Mouse (Mus musculus) neural tube, embryonic 15.5 days (tissue): ENCODE data around the gene Efcab5. TPM values are rescaled to one million over a fixed set of nuclear protein-coding genes. Genes with fewer than 3 reads are reported as not detected.
"Not testable (repeated sequence)": the region's sequence is repeated elsewhere in the genome, so short reads cannot be mapped to it uniquely, and the experiment has no call there.

Experiments used
- ATAC-seq: fragments of 200-750 bp; cut with Nextera tagmentation; 2 replicates; pipeline ENCODE4 v1.8.0; 2017; ENCODE audit warnings: mild to moderate bottlenecking, moderate TSS enrichment, moderate library complexity; ENCODE audit not compliant: low FRiP score
- H3K27ac ChIP-seq: fragments of 300-500 bp; sonication (generic); replicated peaks from 2 replicates; pipeline ENCODE4 v1.5.1; 2015; ENCODE audit warnings: mild to moderate bottlenecking, inconsistent platforms
- H3K27me3 ChIP-seq: fragments of 300-500 bp; sonication (generic); replicated peaks from 2 replicates; pipeline ENCODE4 v1.6.1; 2015; ENCODE audit warnings: inconsistent platforms
- H3K36me3 ChIP-seq: fragments of 300-500 bp; sonication (generic); 2 replicates; pipeline ENCODE4 v1.6.1; 2015; ENCODE audit warnings: inconsistent platforms
- H3K4me1 ChIP-seq: fragments of 300-500 bp; sonication (generic); 2 replicates; pipeline ENCODE4 v1.6.1; 2015; ENCODE audit warnings: inconsistent platforms
- H3K4me2 ChIP-seq: fragments of 300-500 bp; sonication (generic); 2 replicates; pipeline ENCODE4 v1.6.1; 2015; ENCODE audit warnings: inconsistent platforms, mild to moderate bottlenecking, moderate library complexity
- H3K4me3 ChIP-seq: fragments of 300-500 bp; sonication (generic); replicated peaks from 2 replicates; pipeline ENCODE4 v1.5.1; 2015; ENCODE audit warnings: mild to moderate bottlenecking, inconsistent platforms
- H3K9ac ChIP-seq: fragments of 300-500 bp; sonication (generic); replicated peaks from 2 replicates; pipeline ENCODE4 v1.6.1; 2015; ENCODE audit warnings: mild to moderate bottlenecking, inconsistent platforms
- H3K9me3 ChIP-seq: fragments of 300-500 bp; sonication (generic); replicated peaks from 2 replicates; pipeline ENCODE4 v1.6.1; 2016; ENCODE audit warnings: inconsistent platforms
- WGBS: fragments of 180-500 bp; shearing (Covaris S2); methylation state at CpG from one replicate; pipeline ENCODE4 v1.1.7; 2015; ENCODE audit warnings: mixed read lengths; 5-methylcytosine and 5-hydroxymethylcytosine counted together
- polyA plus RNA-seq: library from polyadenylated mRNA; unstranded; fragments of >200 nt; fragmentation: Nextera tagmentation; extraction: Ambion mirVana; gene quantifications from 2 replicates; pipeline ENCODE4 v1.2.1, GENCODE M21; 2015

Gene Efcab5
- polyA plus RNA-seq, 1 experiment from 2014 or later: 0.77 TPM

DNA sequence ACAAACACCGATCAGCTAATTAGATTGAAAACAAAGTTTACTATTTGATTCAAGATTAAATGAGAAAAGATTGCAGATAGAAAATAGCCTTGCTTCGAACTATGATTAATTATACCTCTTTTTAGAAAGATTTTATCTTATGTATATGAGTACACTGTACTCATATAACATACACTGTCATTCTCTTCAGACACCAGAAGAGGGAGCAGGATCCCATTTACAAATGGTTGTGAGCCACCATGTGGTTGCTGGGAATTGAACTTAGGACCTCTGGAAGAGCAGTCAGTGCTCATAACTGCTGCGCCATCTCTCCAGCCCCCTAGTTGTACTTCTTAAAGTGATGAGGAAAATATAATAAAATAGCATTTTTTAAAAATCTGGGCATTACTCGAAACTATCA, 55.3 kb downstream of the Efcab5 start:
- no peak for ATAC-seq

DNA sequence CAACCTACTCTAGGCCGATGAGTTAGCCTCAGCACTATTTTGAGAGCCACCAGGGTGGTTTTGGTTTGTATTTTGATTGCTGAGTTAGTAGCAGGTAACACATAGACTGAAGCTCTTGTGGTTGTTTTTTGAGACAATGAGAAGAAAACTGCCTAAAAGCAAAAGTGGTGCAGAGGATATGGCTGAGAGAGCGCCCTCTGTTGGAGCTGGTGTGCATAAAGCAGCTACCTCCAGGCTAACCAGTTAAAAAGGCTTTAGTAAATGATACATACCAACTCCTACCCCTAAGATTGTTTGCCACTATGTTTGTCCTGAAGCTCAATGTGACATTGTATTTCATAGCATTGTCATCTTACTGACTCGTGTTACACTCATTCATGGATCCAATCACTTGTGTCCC, 56.2 kb downstream of the Efcab5 start:
- Histone ChIP-seq H3K4me3 (no peak overlapping the region), H3K27me3 (no peaks in the 10 kb centered on the region), H3K27ac (no peak overlapping the region), H3K4me2 (no peak overlapping the region), H3K9ac (no peak overlapping the region), H3K4me1 (no peaks in the 10 kb centered on the region), H3K9me3 (no peaks in the 10 kb centered on the region), H3K36me3 (no peaks in the 10 kb centered on the region)
- WGBS: 68% methylated on average over 3 of the region's 3 CpGs
- ATAC-seq: no peak

More for the DNA sequence above, 55.3 kb downstream of the Efcab5 start:
- H3K4me2 ChIP-seq: no peak overlapping the region
- no peaks in the 10 kb centered on the region for H3K36me3 ChIP-seq
- H3K27ac ChIP-seq: no peak overlapping the region
- no peak overlapping the region for H3K9ac ChIP-seq
- no peaks in the 10 kb centered on the region for H3K4me1 ChIP-seq
- no peaks in the 10 kb centered on the region for H3K9me3 ChIP-seq
- no peaks in the 10 kb centered on the region for H3K27me3 ChIP-seq
- WGBS: 95% methylated on average over 4 of the region's 4 CpGs
- H3K4me3 ChIP-seq: no peak overlapping the region

DNA sequence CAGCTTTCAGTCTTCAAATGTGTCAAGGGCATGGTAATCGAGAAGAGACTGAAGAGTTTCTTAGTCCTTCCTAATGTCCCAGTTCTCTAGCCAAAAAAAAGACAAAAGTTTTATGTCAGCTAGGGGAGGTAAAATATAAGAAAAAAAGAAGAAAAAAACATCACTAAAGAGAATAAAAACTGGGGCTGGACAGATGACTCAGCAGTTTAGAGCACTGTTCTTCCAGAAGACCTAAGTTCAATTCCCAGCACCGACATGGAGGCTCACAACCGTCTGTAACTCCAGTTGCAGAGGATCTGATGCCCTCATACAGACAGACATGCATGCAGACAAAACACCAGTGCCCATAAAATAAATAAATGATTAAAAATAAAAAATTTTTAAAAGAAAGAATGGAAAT, 60.2 kb downstream of the Efcab5 start:
- H3K36me3 ChIP-seq: no peaks in the 10 kb centered on the region
- no peak overlapping the region for H3K27ac ChIP-seq
- H3K4me2 ChIP-seq: no peak overlapping the region
- no peak overlapping the region for H3K4me3 ChIP-seq
- no peaks in the 10 kb centered on the region for H3K4me1 ChIP-seq
- H3K9ac ChIP-seq: no peak overlapping the region
- ATAC-seq: no peak
- WGBS: 92% methylated on average over 3 of the region's 3 CpGs
- no peaks in the 10 kb centered on the region for H3K9me3 ChIP-seq
- no peaks in the 10 kb centered on the region for H3K27me3 ChIP-seq

DNA sequence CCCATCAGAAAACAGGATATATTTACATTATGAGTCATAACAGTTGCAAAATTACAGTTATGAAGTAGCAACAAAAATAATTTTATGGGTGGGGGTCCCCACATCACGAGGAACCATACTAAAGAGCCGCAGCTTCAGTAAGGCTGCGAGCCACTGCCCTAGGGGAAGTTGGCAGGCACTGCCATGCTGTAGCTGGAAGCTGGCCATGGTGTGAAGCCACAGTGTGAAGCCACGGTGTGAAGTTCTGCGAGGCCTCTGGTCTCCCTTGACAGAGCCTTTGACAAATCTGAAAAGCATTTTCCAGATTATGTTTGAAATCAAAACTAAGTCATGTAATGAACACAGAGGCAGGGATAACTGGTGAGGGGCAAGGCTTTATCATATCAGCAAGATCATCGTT, 77.6 kb downstream of the Efcab5 start:
- no peaks in the 10 kb centered on the region for H3K27me3 ChIP-seq
- H3K4me2 ChIP-seq: no peak overlapping the region
- no peak for ATAC-seq
- no peak overlapping the region for H3K27ac ChIP-seq
- no peak overlapping the region for H3K4me3 ChIP-seq
- no peak overlapping the region for H3K9ac ChIP-seq
- WGBS: 77% methylated on average over 6 of the region's 6 CpGs
- H3K9me3 ChIP-seq: no peaks in the 10 kb centered on the region
- H3K4me1 ChIP-seq: no peaks in the 10 kb centered on the region
- H3K36me3 ChIP-seq: no peaks in the 10 kb centered on the region

DNA sequence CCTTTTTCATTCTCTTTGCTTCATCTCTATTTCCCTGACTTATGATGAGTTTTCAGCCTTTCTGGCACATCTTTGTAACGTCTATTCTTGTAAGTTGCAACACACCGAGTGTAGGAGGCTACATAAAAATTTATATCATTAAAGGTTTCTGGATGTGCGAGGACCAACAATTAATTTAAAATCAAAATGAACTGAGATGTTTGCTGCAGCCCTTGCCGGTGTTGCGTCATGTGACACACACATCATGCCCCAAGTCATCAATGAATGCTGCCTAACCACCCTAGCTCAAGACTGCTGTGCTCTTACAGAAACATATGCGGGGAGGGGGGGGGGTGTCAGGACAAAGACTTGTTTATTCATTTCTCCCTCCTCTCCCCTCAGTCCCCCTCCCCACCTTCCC, 80.3 kb downstream of the Efcab5 start:
- no peak for ATAC-seq
- Histone ChIP-seq H3K4me2 (no peak overlapping the region), H3K36me3 (no peaks in the 10 kb centered on the region), H3K9me3 (no peaks in the 10 kb centered on the region), H3K4me3 (no peak overlapping the region), H3K4me1 (no peaks in the 10 kb centered on the region), H3K9ac (no peak overlapping the region), H3K27ac (no peak overlapping the region), H3K27me3 (no peaks in the 10 kb centered on the region)
- 90% methylated on average over 6 of the region's 6 CpGs for WGBS

DNA sequence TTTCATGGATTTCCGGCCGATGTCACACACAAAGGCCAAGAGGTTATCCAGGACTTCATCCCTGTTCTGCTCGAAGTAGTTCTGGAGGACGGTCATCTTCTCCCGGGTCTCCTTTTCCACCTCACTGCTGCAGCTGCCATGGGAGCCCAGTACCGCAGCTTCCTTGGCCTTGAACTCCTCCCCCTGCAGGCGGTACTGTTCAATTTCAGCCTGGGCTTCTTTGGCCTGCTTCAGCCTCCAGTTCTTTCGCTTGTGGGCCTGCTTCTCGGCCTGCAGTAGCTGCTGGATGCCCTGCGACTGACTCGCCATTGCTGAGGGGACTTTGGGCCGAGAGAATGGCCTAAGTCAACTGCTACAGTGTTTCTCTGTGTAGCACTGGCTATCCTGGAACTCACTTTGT, 80.9 kb downstream of the Efcab5 start:
- WGBS: 76% methylated on average over 12 of the region's 12 CpGs
- not testable (repeated sequence) for H3K4me3 ChIP-seq, H3K36me3 ChIP-seq, H3K27ac ChIP-seq, H3K9me3 ChIP-seq, ATAC-seq, H3K4me2 ChIP-seq, H3K9ac ChIP-seq, H3K27me3 ChIP-seq, H3K4me1 ChIP-seq

DNA sequence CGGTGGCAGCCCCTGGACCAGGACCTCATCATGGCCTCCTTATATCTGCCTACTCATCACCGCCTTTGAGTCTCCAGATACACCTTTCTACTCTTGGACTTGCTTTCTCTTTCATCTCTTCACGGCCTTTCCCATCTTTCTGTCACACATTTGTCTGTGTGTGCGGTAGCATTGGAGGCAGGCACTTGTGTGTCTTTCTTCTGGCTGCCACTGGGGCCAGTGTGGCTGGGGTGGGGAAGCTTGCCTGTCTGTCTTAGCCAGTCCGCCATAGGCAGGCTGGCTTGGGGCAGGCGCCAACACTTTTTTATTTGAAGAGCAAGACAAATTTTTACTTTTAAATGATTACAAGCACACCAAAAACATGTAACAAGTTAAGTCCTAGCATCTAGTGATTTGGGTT, 81.8 kb downstream of the Efcab5 start:
- Histone ChIP-seq H3K9me3 (no peaks in the 10 kb centered on the region), H3K4me1 (no peaks in the 10 kb centered on the region), H3K36me3 (no peaks in the 10 kb centered on the region), H3K4me2 (no peak overlapping the region), H3K9ac (no peak overlapping the region), H3K4me3 (no peak overlapping the region), H3K27ac (no peak overlapping the region), H3K27me3 (no peaks in the 10 kb centered on the region)
- 97% methylated on average over 6 of the region's 6 CpGs for WGBS
- ATAC-seq: no peak

DNA sequence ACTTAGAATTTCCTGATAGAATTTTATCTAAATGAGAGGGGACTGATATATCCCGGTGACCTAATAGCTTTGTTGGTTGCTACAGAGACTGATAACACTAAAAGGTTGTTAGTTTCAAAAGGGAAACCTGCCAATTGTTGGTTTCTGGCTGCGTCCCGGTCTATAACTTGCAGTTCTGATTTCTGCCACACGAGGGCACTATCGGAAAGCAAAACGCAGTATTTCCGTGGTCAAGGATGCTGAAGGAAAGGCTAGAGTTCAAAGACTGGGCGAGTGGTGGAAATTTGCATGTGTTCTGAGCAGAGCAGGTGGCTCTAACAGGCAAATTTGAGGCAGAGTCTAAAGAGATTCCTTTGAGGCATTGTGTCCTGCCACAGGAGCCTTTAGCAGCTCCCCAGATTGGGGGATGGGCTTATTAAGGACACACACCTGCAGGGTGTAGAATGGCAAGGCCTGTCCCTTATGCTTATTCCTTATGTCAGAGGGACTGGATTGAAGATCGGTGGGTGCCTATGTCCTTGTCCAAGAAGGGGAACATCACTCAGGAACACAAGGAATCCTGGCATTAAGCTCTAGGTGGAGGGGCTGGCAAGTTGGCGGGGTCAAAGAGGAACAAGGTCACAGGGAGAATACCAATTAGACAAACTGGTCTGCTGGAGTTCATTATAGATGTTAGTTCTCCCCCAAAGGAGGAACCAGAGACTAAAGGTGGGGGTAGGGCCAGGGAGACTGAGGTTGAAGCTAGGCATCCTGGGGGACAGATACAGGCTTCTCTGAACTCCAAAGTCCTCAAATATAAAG, 88.4 kb downstream of the Efcab5 start:
- WGBS: 15% methylated on average over 10 of the region's 10 CpGs
- no peak overlapping the region for H3K9ac ChIP-seq
- no peaks in the 10 kb centered on the region for H3K9me3 ChIP-seq
- H3K4me3 ChIP-seq: no peak overlapping the region
- 0 out of 2 replicates have a peak, but pooled peaks cover 2% of the 10 kb centered on the region for H3K27me3 ChIP-seq
- H3K27ac ChIP-seq: no peak overlapping the region
- H3K36me3 ChIP-seq: no peaks in the 10 kb centered on the region
- peak overlapping the region; percentile 19; the same call in 1 of the 2 replicates for H3K4me2 ChIP-seq
- 0 out of 2 replicates have a peak, but pooled peaks cover 2% of the 10 kb centered on the region for H3K4me1 ChIP-seq
- ATAC-seq: no peak

DNA sequence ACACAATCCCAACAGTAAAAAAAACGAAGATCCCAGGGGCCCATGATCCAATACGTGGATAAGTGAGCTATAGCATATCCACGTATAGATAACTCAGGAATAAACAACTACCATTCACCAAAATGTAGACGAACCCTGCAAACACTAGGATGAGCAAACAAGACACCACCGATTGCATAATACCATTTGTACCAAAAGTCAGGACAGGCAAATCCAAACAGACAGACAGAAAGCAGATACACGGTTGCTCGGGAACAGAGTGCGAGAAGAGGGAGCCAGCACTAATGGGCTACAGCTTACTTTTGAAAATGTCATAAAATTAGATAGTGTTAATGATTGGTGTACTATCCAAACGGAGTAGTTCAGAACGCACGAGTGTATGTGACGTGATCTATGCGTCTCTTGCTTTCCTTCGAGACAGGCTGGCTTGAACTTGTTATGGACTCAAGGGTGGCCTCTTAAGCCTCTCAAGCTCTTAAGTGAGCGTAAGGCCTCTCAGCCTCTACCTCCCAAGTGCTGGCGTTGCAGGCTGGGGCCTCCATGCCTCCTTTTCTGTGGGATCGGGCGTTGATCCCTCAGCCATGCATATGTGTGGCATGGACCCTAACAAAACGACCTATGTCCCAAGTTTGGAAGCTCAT, 90.3 kb downstream of the Efcab5 start:
- Histone ChIP-seq H3K36me3 (no peaks in the 10 kb centered on the region), H3K9ac (no peak overlapping the region), H3K27ac (no peak overlapping the region), H3K4me3 (no peak overlapping the region), H3K4me2 (no peak overlapping the region), H3K9me3 (no peaks in the 10 kb centered on the region), H3K27me3 (0 out of 2 replicates have a peak, but pooled peaks cover 2% of the 10 kb centered on the region), H3K4me1 (peaks cover 7% of the 10 kb centered on the region; the same call in 1 of the 2 replicates)
- ATAC-seq: no peak
- WGBS: 85% methylated on average over 19 of the region's 19 CpGs

DNA sequence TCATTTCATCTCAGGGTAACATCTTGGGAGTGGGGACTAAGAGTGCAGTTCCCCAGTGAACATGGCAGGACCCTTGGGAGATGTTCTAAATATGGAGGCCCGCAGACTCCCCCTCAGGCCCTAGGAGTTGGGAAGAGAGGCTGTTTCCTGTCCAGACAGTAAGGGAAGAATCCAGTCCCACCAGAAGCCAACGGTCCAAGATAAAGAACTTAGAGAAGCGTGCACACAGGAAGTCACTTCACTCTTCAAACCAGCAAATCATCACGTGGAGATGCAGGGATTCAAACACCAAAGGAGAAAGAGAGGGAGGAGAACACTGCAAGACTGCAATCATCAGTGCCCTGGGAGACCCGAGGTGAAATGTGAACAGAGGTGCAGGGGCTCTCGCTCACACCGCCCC, 91.8 kb downstream of the Efcab5 start:
- no peak overlapping the region for H3K4me2 ChIP-seq
- no peak overlapping the region for H3K27ac ChIP-seq
- no peak for ATAC-seq
- H3K4me1 ChIP-seq: peaks cover 11% of the 10 kb centered on the region; the same call in 1 of the 2 replicates
- no peaks in the 10 kb centered on the region for H3K9me3 ChIP-seq
- no peaks in the 10 kb centered on the region for H3K36me3 ChIP-seq
- 0 out of 2 replicates have a peak, but pooled peaks cover 2% of the 10 kb centered on the region for H3K27me3 ChIP-seq
- 78% methylated on average over 7 of the region's 7 CpGs for WGBS
- no peak overlapping the region for H3K9ac ChIP-seq
- no peak overlapping the region for H3K4me3 ChIP-seq

DNA sequence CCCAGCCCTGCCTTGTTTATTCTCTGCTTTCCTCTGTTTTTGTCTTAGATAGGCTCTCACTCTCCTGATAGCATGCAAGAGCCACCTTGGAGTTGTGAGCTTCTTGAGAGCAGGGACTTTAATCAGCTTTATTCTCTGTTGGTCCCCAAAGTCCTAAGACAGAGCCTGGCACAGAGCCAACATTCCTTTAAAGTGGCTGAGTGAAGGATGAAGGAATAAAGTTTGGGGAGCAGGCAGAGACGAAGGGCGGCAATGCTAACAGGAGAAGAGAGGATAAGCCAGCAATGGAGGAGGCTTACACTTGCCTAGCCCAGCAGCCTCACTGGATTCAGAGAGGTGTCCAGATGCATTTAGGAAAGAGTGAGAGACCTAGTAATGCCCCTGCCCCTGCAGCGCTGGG, 92.2 kb downstream of the Efcab5 start:
- Histone ChIP-seq H3K9me3 (no peaks in the 10 kb centered on the region), H3K27me3 (0 out of 2 replicates have a peak, but pooled peaks cover 2% of the 10 kb centered on the region), H3K36me3 (no peaks in the 10 kb centered on the region), H3K4me2 (no peak overlapping the region), H3K4me3 (no peak overlapping the region), H3K9ac (no peak overlapping the region), H3K4me1 (peaks cover 11% of the 10 kb centered on the region; the same call in 1 of the 2 replicates), H3K27ac (no peak overlapping the region)
- 72% methylated on average over 3 of the region's 3 CpGs for WGBS
- ATAC-seq: no peak

DNA sequence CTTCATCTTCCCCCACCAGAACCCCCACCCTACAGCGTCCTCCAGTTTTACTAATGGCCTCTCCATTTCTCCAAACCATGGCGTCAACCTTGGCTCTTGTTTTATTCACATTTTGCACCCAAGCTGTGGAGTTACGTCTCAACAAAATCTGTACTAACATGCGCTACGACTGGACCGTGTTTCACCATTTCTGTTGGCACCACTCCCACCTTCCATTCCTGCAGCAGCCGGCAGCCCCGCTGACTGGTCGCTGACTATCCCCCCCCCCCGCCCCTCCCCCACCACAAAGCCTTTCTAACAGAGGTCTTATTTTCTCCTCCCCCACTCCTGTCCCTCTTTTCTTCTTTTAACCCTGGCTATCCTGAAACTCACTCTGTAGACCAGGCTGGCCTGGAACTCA, 93.6 kb downstream of the Efcab5 start:
- ATAC-seq: no peak
- no peak overlapping the region for H3K4me2 ChIP-seq
- peaks cover 9% of the 10 kb centered on the region; the same call in 1 of the 2 replicates for H3K4me1 ChIP-seq
- H3K27ac ChIP-seq: no peak overlapping the region
- no peak overlapping the region for H3K4me3 ChIP-seq
- H3K9me3 ChIP-seq: no peaks in the 10 kb centered on the region
- 59% methylated on average over 9 of the region's 10 CpGs for WGBS
- H3K27me3 ChIP-seq: 0 out of 2 replicates have a peak, but pooled peaks cover 2% of the 10 kb centered on the region
- H3K9ac ChIP-seq: no peak overlapping the region
- H3K36me3 ChIP-seq: no peaks in the 10 kb centered on the region
